Mouse (Mus musculus): ENCODE results near the gene Rpain.
A peak's percentile ranks its signal among the peaks of the same experiment; 100 is the strongest.

Rpain gene

DNA sequence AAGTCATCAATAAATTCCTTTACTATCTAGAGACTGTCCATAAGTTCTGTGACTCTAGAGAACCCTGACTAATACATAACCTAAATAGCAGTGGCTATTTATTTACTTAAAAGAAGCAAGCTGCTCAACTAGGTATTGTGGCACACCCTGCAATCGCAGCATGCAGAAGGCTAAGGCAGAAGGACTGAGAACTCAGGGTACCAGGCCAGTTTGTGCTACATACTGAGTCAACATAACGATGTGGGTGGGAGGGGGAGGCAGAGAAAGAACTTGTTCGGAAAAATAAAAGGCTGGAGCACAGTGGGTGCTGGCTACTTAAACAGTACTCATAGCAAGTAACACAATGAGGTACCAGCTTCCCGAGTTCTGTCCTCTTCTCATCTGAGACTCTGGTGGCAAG is 31.2 kb downstream of the Rpain start:
- DNase-seq (ENCODE audit: low spot score) = peak; percentile 71

DNA sequence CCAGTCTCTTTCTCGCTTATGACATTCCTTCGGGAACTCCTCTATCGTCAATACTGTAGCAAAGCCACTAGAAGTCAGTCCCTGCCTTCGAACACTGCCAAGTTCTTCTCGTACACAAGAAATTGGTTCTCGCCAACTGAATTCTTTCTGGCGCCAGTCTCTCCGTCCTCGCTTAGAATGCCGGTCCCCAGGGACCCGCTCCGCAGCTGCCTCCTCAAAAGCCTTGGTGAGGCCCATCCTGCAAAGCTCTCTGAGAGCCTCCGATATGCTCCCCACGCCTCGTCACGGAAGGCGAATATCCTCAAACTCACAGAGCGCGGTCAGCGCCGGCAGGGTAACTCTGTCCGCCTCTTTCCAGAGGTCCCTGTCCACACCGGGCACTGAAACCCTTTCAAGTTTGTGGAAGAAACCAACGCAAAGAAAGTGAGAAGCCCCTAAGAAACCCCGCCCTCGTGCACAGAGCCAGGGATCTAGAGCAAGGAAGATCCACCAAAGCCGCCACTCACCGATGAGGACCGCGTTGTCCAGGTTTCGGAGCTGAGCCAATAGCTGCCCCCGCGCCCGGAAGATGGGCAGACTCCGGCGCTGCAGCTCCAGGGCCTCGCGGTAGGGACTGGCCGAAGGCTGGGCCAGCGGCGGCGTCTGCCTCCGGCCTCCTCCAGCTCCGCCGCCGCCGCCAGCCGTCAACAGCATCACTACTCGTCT is 33.8 kb downstream of the Rpain start:
- no peak for DNase-seq (ENCODE audit: low spot score)

DNA sequence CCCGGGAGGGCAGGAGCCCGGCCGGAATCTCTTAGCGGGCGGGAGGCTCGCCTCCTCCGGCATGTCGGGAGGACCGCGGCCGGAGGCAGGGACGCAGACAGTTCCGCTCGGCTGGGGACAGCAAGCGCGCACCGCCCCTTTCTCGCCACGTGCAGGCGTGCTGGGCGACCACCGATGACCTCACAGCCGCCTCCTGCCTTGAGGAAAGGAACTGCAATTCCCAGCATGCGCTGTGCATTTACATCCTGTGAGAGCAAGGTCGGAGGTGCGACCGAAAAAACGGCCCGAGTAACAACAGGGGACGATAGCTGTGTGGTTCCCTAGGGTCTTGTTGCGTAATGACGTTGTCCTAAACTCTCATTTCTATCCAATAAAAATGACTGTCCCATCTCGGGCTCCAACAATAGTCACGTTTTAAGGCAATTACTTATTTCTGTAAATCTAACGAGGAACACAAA is 34.3 kb downstream of the Rpain start, which contains the start of gene Dhx33:
Dhx33 (minus strand) TSS at position 122 of the 458 bp plus-strand sequence.
- peak; percentile 98 for DNase-seq (ENCODE audit: low spot score)

DNA sequence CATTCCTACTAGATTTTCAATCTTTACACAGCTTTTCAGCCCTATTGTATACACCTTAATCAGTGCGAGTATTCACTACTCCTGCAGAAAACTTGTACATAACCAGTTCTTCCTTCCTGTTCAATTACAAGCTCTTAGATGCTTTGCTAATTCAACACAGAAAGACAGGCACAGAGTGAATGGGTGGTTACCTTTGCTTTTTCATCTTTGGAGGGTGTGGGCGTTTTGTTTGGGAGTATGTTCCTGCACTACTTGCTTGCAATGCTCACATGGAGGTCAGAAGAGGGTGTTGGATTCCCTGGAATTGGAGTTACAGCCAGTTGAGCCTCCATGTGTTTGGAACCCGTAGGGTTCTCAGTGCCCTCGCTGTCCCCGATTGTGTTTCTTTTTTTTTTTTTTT is 35.0 kb downstream of the Rpain start:
- no peak for DNase-seq (ENCODE audit: low spot score)

DNA sequence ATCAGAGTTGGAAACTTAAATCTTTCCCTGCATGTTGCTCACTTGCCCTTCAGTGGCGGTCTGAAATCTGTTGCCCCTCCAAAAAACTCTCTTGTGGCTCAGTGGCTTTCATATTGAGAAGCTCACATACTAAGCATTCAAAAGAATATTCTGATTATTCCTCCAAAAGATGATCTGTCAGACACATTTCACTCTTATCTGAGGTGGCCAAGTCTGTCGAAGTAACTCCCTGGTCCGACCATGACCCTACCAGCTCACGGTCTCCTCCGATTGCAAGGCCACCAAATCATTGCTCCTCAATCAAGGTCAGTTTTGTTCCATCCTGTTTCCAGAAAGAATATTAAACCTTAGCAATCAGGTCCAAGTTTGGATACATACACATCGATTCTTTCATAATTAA is 37.0 kb downstream of the Rpain start:
- no peak for DNase-seq (ENCODE audit: low spot score)

DNA sequence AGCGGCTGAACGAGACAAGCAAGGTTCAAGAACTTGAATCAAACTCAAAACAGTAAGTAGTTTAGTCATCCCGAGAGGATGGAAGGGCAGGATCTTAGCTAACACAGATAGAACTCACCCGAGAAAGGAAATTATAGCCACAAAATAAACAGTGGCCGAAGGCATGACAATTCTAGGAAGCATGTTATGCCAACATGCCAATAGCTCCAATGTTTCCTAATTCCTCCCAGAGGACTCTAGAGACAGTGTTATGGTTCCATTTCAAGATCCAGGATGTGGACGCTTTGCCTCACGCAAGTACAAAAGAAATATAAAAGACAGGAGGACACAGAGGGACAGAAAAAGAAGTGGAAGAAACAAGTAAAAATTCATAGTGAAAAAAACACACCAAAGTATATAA is 37.8 kb downstream of the Rpain start:
- DNase-seq (ENCODE audit: low spot score) = no peak

DNA sequence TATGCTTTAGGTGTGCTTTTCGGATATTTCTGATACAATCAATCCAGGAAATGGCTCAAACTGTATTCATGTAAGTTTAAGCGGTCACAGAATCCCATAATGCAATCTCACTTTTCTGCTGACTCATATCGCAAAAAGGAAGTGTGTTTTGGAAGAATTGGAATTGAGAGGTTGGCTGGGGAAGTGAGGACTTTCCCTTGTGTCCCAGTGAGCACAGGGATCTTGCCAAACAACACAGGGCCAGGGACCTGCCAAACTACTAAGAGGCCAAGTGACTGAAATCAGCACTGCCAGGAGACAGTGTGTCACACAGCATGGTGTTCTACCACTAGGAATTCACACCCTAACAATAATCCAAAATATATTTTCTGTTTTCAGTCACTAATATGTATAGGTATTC is 38.3 kb downstream of the Rpain start:
- no peak for DNase-seq (ENCODE audit: low spot score)

DNA sequence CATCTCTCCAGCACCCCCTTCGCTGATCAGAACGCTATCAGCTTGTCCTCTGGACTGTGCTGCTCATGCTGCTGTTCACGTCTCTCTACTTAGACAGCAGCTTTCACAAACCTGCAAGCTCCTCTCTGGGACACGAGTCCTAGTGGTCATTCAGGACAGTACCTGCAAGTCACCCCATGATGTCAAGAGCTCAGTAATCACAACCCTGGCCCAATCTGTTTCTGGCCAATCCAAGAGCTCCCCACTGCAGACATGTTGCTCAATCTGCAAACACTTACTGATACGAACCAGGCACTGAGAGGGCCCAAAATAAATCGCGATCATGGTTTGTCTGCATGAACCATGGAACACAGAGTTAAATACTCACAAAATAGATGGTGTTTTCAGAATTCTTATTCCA is 42.7 kb downstream of the Rpain start:
- DNase-seq (ENCODE audit: low spot score) = no peak

DNA sequence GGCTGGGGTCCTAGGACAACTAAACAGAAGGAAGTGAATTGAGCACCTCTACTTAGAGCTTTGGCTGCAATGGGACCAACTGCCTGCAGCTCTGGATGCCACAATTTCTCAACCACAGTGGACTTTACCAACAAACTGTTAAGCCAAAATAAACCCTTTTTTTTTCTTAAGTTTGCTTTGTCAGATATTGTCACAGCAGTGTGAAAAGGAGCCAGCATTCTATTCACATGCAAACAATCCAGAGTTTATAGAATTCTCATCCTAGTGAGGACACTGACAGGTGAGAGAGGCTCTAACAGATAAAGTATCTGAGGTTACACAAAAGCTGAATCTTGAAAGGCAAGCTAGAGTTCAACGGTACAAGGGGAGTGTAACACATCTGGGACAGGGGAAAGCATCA is 47.0 kb downstream of the Rpain start:
- DNase-seq (ENCODE audit: low spot score) = no peak

DNA sequence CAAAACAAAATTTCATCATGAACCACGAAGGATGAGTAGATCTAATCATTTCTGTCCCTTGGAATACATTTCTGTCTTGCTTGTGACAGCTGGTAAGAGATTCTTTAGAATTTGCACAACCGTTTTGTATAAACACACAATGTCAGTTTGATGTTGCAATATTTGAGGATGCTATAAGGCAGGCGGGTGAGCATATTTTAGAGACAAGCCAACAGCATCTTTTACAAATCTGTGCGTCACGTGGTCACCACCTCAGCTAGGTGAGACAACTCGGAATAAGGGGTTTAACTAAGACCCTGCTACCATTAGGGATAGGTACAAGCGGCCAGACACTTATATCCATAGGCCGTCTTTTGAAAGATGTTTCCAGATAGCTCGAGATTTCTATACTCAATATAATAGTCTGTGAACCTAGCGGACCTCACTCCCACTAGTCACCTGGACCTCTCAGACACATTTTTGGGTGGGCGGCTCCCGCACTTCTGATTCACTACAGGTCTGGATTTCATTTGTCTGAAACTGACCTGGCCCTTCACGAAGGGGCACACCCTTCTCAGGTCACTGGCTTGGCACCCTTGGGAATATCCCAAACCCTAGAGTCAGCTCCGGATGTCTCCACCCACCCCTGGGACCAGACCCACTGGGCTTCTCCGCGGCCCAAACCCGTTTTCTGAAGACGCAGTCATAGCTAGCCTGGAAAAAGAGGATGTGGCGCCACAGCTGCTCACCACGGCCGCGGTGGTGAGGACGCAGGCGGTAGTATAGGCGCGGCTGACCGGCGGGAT is 48.6 kb downstream of the Rpain start:
- no peak for DNase-seq (ENCODE audit: low spot score)

DNA sequence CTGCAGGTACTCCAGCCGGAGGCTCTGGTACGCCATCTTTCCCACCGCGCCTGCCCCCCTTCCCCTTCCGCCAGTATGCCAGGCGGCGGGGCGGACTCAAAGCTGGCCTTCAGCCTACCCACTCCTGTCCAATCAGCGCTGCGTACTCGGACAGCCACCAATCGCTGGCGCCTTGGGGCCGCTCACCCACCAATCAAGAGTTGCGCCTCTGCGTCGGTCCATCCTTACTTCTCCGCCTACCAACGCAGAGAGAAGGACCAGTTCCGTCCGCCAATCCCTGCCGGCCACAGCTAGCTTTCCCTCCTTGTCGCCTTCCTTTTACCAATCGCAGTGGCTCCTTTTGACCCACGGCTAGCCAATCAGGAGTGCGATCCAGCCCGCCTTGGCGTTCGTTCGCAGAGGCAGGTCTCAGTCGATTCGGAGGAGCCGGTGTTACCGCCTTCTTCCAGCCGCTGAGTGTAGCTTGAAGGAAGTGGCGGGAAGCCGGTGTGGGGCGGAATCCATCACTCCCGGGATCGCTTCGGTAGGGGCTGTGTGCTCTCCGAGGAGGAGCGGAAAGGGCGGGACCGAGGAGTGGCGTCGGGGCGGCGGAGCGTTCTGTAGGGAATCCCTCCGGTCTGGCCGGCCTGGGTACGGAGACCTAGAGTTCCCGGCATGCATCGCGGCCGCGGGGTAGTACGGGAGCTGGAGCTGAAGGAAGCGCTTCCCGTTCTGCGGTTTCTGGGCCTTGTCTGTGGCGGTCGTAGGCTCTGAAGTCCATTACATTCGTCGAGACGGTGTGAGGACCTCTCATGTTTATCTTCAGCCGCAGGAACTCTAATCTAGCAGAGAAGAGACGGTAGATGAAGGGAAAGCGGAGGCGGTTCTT is 49.4 kb downstream of the Rpain start, which contains the start of the genes Mis12 and Derl2:
Mis12 (plus strand) TSS at position 411 of the 868 bp plus-strand sequence.
Derl2 (minus strand) TSS at position 641 of the 868 bp plus-strand sequence.
- DNase-seq (ENCODE audit: low spot score) = peak; percentile 99
